Mouse (Mus musculus) forebrain, embryonic 14.5 days (tissue): ENCODE data around the gene Ppm1k. TPM values are rescaled to one million over a fixed set of nuclear protein-coding genes. Genes with fewer than 3 reads are reported as not detected.

Experiments used
- polyA plus RNA-seq: library from polyadenylated mRNA; unstranded; fragments of >200 nt; fragmentation: Nextera tagmentation; extraction: Ambion mirVana; gene quantifications from 2 replicates; pipeline ENCODE4 v1.2.1, GENCODE M21; 2014

Gene Ppm1k
- polyA plus RNA-seq, 1 experiment from 2014 or later = 4.9 TPM

Other genes starting within 250 kb of the Ppm1k start
- not detected in 2 replicates for gene Vmn1r16, start 206.0 kb downstream of the Ppm1k start, polyA plus RNA-seq
- gene Vmn1r17, start 171.7 kb downstream of the Ppm1k start, polyA plus RNA-seq = not detected in 2 replicates
- gene Vmn1r18, start 139.7 kb downstream of the Ppm1k start, polyA plus RNA-seq = not detected in 2 replicates
- gene Vmn1r19, start 131.7 kb downstream of the Ppm1k start, polyA plus RNA-seq = not detected in 2 replicates
- not detected in 2 replicates for gene Vmn1r20, start 106.5 kb downstream of the Ppm1k start, polyA plus RNA-seq
- gene Herc6, start 45.5 kb upstream of the Ppm1k start, polyA plus RNA-seq = 1.4 and 1.5 TPM in 2 replicates
- gene Pyurf, start 156.6 kb upstream of the Ppm1k start, polyA plus RNA-seq = 11.3 and 12.2 TPM in 2 replicates
- 71.7 and 83.9 TPM in 2 replicates for gene Lancl2, start 167.1 kb upstream of the Ppm1k start, polyA plus RNA-seq